Mouse (Mus musculus) midbrain, embryonic 11.5 days (tissue): Measurements from ENCODE around the gene Sh2b3. TPM values are rescaled to one million over a fixed set of nuclear protein-coding genes. Genes with fewer than 3 reads are reported as not detected.

Experiments used
- microRNA-seq: library from miRNA; unstranded; fragments of <30 nt; microRNA quantifications from one replicate; pipeline ENCODE4, GENCODE M21; 2017
- polyA plus RNA-seq: library from polyadenylated mRNA; unstranded; fragments of >200 nt; fragmentation: Nextera tagmentation; extraction: Ambion mirVana; gene quantifications from 2 replicates; pipeline ENCODE4 v1.2.1, GENCODE M21; 2014

Sh2b3 gene
- polyA plus RNA-seq, 1 experiment from 2014 or later: 9.4 TPM

Small RNAs within 50 kb of the gene (microRNA-seq; reads per million reads assigned to microRNA genes)
- not detected for gene Mir7031

Other genes with a start within 250 kb of the Sh2b3 start
- 53.3 and 54.9 TPM in 2 replicates for gene Aldh2, start 243.8 kb downstream of the Sh2b3 start, polyA plus RNA-seq
- gene Acad12, start 218.7 kb downstream of the Sh2b3 start, polyA plus RNA-seq: 1.5 TPM in 2 replicates
- gene Acad10, start 177.1 kb downstream of the Sh2b3 start, polyA plus RNA-seq: 2.5 and 2.6 TPM in 2 replicates
- 37.7 and 43.0 TPM in 2 replicates for gene Brap, start 177.1 kb downstream of the Sh2b3 start, polyA plus RNA-seq
- 59.2 and 66.8 TPM in 2 replicates for gene Atxn2, start 126.3 kb downstream of the Sh2b3 start, polyA plus RNA-seq
- gene Pheta1, start 11.3 kb upstream of the Sh2b3 start, polyA plus RNA-seq: 25.9 and 27.9 TPM in 2 replicates
- gene Cux2, start 212.5 kb upstream of the Sh2b3 start, polyA plus RNA-seq: 11.1 and 12.6 TPM in 2 replicates